Mouse (Mus musculus): ENCODE results near the gene Ppp1r1b.
"Not testable (repeated sequence)": the region's sequence is repeated elsewhere in the genome, so short reads cannot be mapped to it uniquely, and the experiment has no call there.

Gene Ppp1r1b

GRCm38 (mm10) chr11:98376756-98377155 lies 28.6 kb downstream of the Ppp1r1b start:
- DNase-seq, result no peak

GRCm38 (mm10) chr11:98377787-98378186 lies 29.6 kb downstream of the Ppp1r1b start:
- DNase-seq, result no peak

- no peak for DNase-seq
Measured at GRCm38 (mm10) chr11:98379379-98379778, 31.2 kb downstream of the Ppp1r1b start.

GRCm38 (mm10) chr11:98380106-98380505 lies 31.9 kb downstream of the Ppp1r1b start:
- DNase-seq, result no peak

GRCm38 (mm10) chr11:98381651-98382050 lies 33.4 kb downstream of the Ppp1r1b start:
- DNase-seq, result no peak

- not testable (repeated sequence) for DNase-seq
Measured at GRCm38 (mm10) chr11:98382405-98382804, 34.2 kb downstream of the Ppp1r1b start.

GRCm38 (mm10) chr11:98383261-98384030 lies 35.2 kb downstream of the Ppp1r1b start, which contains the start of gene Tcap:
Gene Tcap, plus strand, starts transcription at chr11:98383811.
- DNase-seq, result no peak

- no peak for DNase-seq
Measured at GRCm38 (mm10) chr11:98384216-98384615, 36.0 kb downstream of the Ppp1r1b start.

GRCm38 (mm10) chr11:98384721-98385637 lies 36.8 kb downstream of the Ppp1r1b start:
- no peak for DNase-seq

- DNase-seq, result no peak
Measured at GRCm38 (mm10) chr11:98385638-98386585, 37.7 kb downstream of the Ppp1r1b start, which contains the start of gene Pnmt. Gene Pnmt, plus strand, starts transcription at chr11:98386450.

- DNase-seq, result no peak
Measured at GRCm38 (mm10) chr11:98386596-98386995, 38.4 kb downstream of the Ppp1r1b start.

GRCm38 (mm10) chr11:98387056-98387577 lies 38.9 kb downstream of the Ppp1r1b start:
- no peak for DNase-seq

- DNase-seq, result no peak
Measured at GRCm38 (mm10) chr11:98388282-98388681, 40.1 kb downstream of the Ppp1r1b start.

GRCm38 (mm10) chr11:98389221-98389780 lies 41.1 kb downstream of the Ppp1r1b start:
- DNase-seq, result peak in 1 of 2 experiments; percentile 46

- DNase-seq, result no peak
Measured at GRCm38 (mm10) chr11:98390141-98390540, 41.9 kb downstream of the Ppp1r1b start.

GRCm38 (mm10) chr11:98392034-98392433 lies 43.8 kb downstream of the Ppp1r1b start:
- no peak for DNase-seq

GRCm38 (mm10) chr11:98392645-98393044 lies 44.4 kb downstream of the Ppp1r1b start:
- no peak for DNase-seq

GRCm38 (mm10) chr11:98393317-98393716 lies 45.1 kb downstream of the Ppp1r1b start:
- peak; percentile 72 to 80 for DNase-seq

- no peak for DNase-seq
Measured at GRCm38 (mm10) chr11:98394301-98394700, 46.1 kb downstream of the Ppp1r1b start.

GRCm38 (mm10) chr11:98395041-98395440 lies 46.8 kb downstream of the Ppp1r1b start:
- DNase-seq, result no peak

- no peak for DNase-seq
Measured at GRCm38 (mm10) chr11:98397946-98398345, 49.7 kb downstream of the Ppp1r1b start.

Data from thymus, adult 18-20 months (tissue).